Mouse (Mus musculus) megakaryocyte, embryonic 14.5 days (primary cell): ENCODE data around the gene Epb41l4b. TPM values are rescaled to one million over a fixed set of nuclear protein-coding genes. Genes with fewer than 3 reads are reported as not detected.
A peak's percentile ranks its signal among the peaks of the same experiment; 100 is the strongest.

ENCODE experiments used
- H3K27me3 ChIP-seq: replicated peaks from 2 replicates; pipeline ENCODE3; 2012; ENCODE audit warnings: inconsistent platforms
- H3K36me3 ChIP-seq: replicated peaks from 2 replicates; pipeline ENCODE3; 2012; ENCODE audit warnings: low read length, inconsistent platforms, mixed read lengths
- H3K4me1 ChIP-seq: 2 replicates; pipeline ENCODE4 v1.6.1; 2012; ENCODE audit warnings: inconsistent platforms
- H3K4me3 ChIP-seq: replicated peaks from 2 replicates; pipeline ENCODE3; 2012; ENCODE audit warnings: moderate library complexity, mild to moderate bottlenecking, inconsistent platforms
- H3K9me3 ChIP-seq: 2 replicates; pipeline ENCODE4 v1.6.1; 2012; ENCODE audit warnings: inconsistent platforms
- FLI1 ChIP-seq: IDR thresholded peaks from 2 replicates; pipeline ENCODE4 v1.6.1; 2012; ENCODE audit warnings: low read length, inconsistent platforms, mixed read lengths
- GATA1 ChIP-seq: IDR thresholded peaks from 3 replicates; pipeline ENCODE4 v1.6.1; 2012; ENCODE audit warnings: mixed read lengths, low read length, inconsistent platforms, borderline replicate concordance
- polyA plus RNA-seq: library from polyadenylated mRNA; stranded (reverse); fragments of >175 nt; gene quantifications from 2 replicates; pipeline ENCODE4 v1.2.3, GENCODE M21; 2012; ENCODE audit warnings: low replicate concordance; ENCODE audit not compliant: insufficient read depth

The Epb41l4b gene
- polyA plus RNA-seq, 1 experiment = 0.46 TPM

GRCm38 (mm10) chr4:57156549-57157169, 13.4 kb upstream of the Epb41l4b start:
- TF ChIP-seq FLI1 (no peak), GATA1 (no peak)
- Histone ChIP-seq H3K4me3 (no peak overlapping the region), H3K36me3 (no peaks in the 10 kb centered on the region), H3K27me3 (peaks cover 48% of the 10 kb centered on the region), H3K4me1 (peaks cover 17% of the 10 kb centered on the region), H3K9me3 (peaks cover 7% of the 10 kb centered on the region)

GRCm38 (mm10) chr4:57153838-57154237, 10.6 kb upstream of the Epb41l4b start:
- peaks cover 17% of the 10 kb centered on the region for H3K4me1 ChIP-seq
- H3K9me3 ChIP-seq = peaks cover 7% of the 10 kb centered on the region
- TF ChIP-seq FLI1 (no peak), GATA1 (no peak)
- peak overlapping the region; percentile 88 for H3K4me3 ChIP-seq
- H3K36me3 ChIP-seq = no peaks in the 10 kb centered on the region
- H3K27me3 ChIP-seq = peaks cover 57% of the 10 kb centered on the region

GRCm38 (mm10) chr4:57153068-57153835, 10.0 kb upstream of the Epb41l4b start:
- Histone ChIP-seq H3K27me3 (peaks cover 54% of the 10 kb centered on the region), H3K4me3 (peak overlapping the region; percentile 88), H3K9me3 (peaks cover 7% of the 10 kb centered on the region), H3K36me3 (no peaks in the 10 kb centered on the region), H3K4me1 (peaks cover 17% of the 10 kb centered on the region)
- TF ChIP-seq FLI1 = no peak
- TF ChIP-seq GATA1 = no peak

GRCm38 (mm10) chr4:57148182-57148581, 4.9 kb upstream of the Epb41l4b start:
- no peak for TF ChIP-seq FLI1
- no peak for TF ChIP-seq GATA1
- Histone ChIP-seq H3K4me3 (no peak overlapping the region), H3K9me3 (no peaks in the 10 kb centered on the region), H3K27me3 (peaks cover 68% of the 10 kb centered on the region), H3K4me1 (peaks cover 13% of the 10 kb centered on the region), H3K36me3 (no peaks in the 10 kb centered on the region)

- Histone ChIP-seq H3K4me1 (peaks cover 27% of the 10 kb centered on the region), H3K36me3 (no peaks in the 10 kb centered on the region), H3K9me3 (no peaks in the 10 kb centered on the region), H3K27me3 (peaks cover 91% of the 10 kb centered on the region), H3K4me3 (peak overlapping the region; percentile 92)
- no peak for TF ChIP-seq GATA1
- TF ChIP-seq FLI1 = no peak
Measured at GRCm38 (mm10) chr4:57142374-57143025, 737 bp downstream of the Epb41l4b start.

GRCm38 (mm10) chr4:57141908-57142361, 1.3 kb downstream of the Epb41l4b start:
- H3K4me1 ChIP-seq = peaks cover 28% of the 10 kb centered on the region
- H3K36me3 ChIP-seq = no peaks in the 10 kb centered on the region
- peaks cover 93% of the 10 kb centered on the region for H3K27me3 ChIP-seq
- TF ChIP-seq FLI1 = no peak
- no peak for TF ChIP-seq GATA1
- no peaks in the 10 kb centered on the region for H3K9me3 ChIP-seq
- H3K4me3 ChIP-seq = peak overlapping the region; percentile 92

GRCm38 (mm10) chr4:57140992-57141717, 2.1 kb downstream of the Epb41l4b start:
- Histone ChIP-seq H3K4me3 (peak overlapping the region; percentile 92), H3K27me3 (peaks cover 94% of the 10 kb centered on the region), H3K36me3 (no peaks in the 10 kb centered on the region)

GRCm38 (mm10) chr4:57140200-57140799, 2.9 kb downstream of the Epb41l4b start:
- Histone ChIP-seq H3K9me3 (no peaks in the 10 kb centered on the region), H3K36me3 (no peaks in the 10 kb centered on the region), H3K27me3 (peaks cover 95% of the 10 kb centered on the region), H3K4me3 (no peak overlapping the region), H3K4me1 (peaks cover 28% of the 10 kb centered on the region)
- TF ChIP-seq GATA1 (no peak), FLI1 (no peak)

More at GRCm38 (mm10) chr4:57140992-57141717, 2.1 kb downstream of the Epb41l4b start:
- peaks cover 28% of the 10 kb centered on the region for H3K4me1 ChIP-seq
- TF ChIP-seq GATA1 = no peak
- H3K9me3 ChIP-seq = no peaks in the 10 kb centered on the region

- no peak for TF ChIP-seq GATA1
- TF ChIP-seq FLI1 = no peak
- H3K27me3 ChIP-seq = peaks cover 95% of the 10 kb centered on the region
- no peaks in the 10 kb centered on the region for H3K9me3 ChIP-seq
- peaks cover 28% of the 10 kb centered on the region for H3K4me1 ChIP-seq
- no peak overlapping the region for H3K4me3 ChIP-seq
- H3K36me3 ChIP-seq = no peaks in the 10 kb centered on the region
Measured at GRCm38 (mm10) chr4:57139433-57139832, 3.8 kb downstream of the Epb41l4b start.
